Mouse (Mus musculus): ENCODE data around the gene Gm21394.
"Not testable (repeated sequence)": the region's sequence is repeated elsewhere in the genome, so short reads cannot be mapped to it uniquely, and the experiment has no call there.

Gm21394 gene

GRCm38 (mm10) chrY:84564807-84565206 lies at the start of gene Gm21394:
Gene Gm21394 (minus strand): TSS chrY:84564907.
- DNase-seq (ENCODE audit: low spot score in 2 of 2), result not testable (repeated sequence)

Measured in urinary bladder, postnatal 4 days (tissue).